Mouse (Mus musculus) embryonic facial prominence, embryonic 14.5 days (tissue): ENCODE results near the gene Ttc28. TPM values are rescaled to one million over a fixed set of nuclear protein-coding genes. Genes with fewer than 3 reads are reported as not detected.

ENCODE experiments used
- ATAC-seq: fragments of 200-750 bp; cut with Nextera tagmentation; 2 replicates; pipeline ENCODE4 v1.8.0; 2017; ENCODE audit warnings: low read depth, moderate number of reproducible peaks, moderate TSS enrichment
- DNase-seq: peaks from one replicate; pipeline ENCODE4 v3.0.0-alpha.2; 2015; ENCODE audit warnings: low spot score
- H3K27ac ChIP-seq: fragments of 300-500 bp; sonication (generic); replicated peaks from 2 replicates; pipeline ENCODE4 v1.5.1; 2014; ENCODE audit warnings: low read depth, mild to moderate bottlenecking, low read length, moderate library complexity
- H3K27me3 ChIP-seq: fragments of 300-500 bp; sonication (generic); replicated peaks from 2 replicates; pipeline ENCODE4 v1.6.1; 2014; ENCODE audit warnings: low read length; ENCODE audit not compliant: control insufficient read depth, insufficient read depth
- H3K36me3 ChIP-seq: fragments of 300-500 bp; sonication (generic); 2 replicates; pipeline ENCODE4 v1.6.1; 2014; ENCODE audit warnings: low read length, mixed read lengths; ENCODE audit not compliant: control insufficient read depth, insufficient read depth
- H3K4me1 ChIP-seq: fragments of 300-500 bp; sonication (generic); 2 replicates; pipeline ENCODE4 v1.6.1; 2014; ENCODE audit warnings: antibody characterized with exemption, low read length; ENCODE audit not compliant: control insufficient read depth, insufficient read depth
- H3K4me2 ChIP-seq: fragments of 300-500 bp; sonication (generic); 2 replicates; pipeline ENCODE4 v1.6.1; 2014; ENCODE audit warnings: low read depth, mild to moderate bottlenecking, low read length, moderate library complexity, mixed read lengths
- H3K4me3 ChIP-seq: fragments of 300-500 bp; sonication (generic); 2 replicates; pipeline ENCODE4 v1.5.1; 2014; ENCODE audit warnings: low read depth, mild to moderate bottlenecking, low read length
- H3K9ac ChIP-seq: fragments of 300-500 bp; sonication (generic); 2 replicates; pipeline ENCODE4 v1.6.1; 2014; ENCODE audit warnings: low read depth, mild to moderate bottlenecking, low read length, moderate library complexity, mixed read lengths
- H3K9me3 ChIP-seq: fragments of 300-500 bp; sonication (generic); 2 replicates; pipeline ENCODE4 v1.6.1; 2016; ENCODE audit warnings: low read length; ENCODE audit not compliant: control insufficient read depth
- WGBS: fragments of 180-500 bp; shearing (Covaris S2); extraction: QIAGEN DNeasy Blood & Tissue Kit; methylation state at CpG from one replicate; pipeline ENCODE4 v1.1.7; 2014; 5-methylcytosine and 5-hydroxymethylcytosine counted together
- polyA plus RNA-seq: library from polyadenylated mRNA; unstranded; fragments of >200 nt; fragmentation: Nextera tagmentation; extraction: Ambion mirVana; gene quantifications from 2 replicates; pipeline ENCODE4 v1.2.1, GENCODE M21; 2014

Ttc28 gene
- polyA plus RNA-seq, 1 experiment from 2014 or later, result 17.4 TPM

DNA sequence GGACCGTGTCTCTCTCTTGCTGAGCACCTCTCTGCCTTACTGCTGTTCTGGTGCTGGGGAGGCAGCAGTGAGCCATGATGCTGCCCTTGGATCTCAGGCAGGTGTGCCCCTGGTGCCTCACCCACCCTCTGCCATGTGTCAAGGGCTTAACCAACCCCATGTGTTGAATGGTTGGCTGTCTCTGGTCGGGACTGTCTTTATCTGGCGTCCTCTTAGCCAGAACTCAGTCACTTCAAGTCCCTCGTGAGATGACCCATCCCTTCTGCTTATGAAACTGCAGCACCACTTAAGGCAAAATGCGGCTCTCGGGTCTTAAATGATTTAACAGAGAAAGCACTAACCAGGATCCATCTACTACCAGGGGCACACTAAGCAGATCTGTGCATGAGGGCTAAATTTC is 283.3 kb downstream of the Ttc28 start:
- Histone ChIP-seq H3K27me3 (no peaks in the 10 kb centered on the region), H3K9ac (no peak overlapping the region), H3K36me3 (no peaks in the 10 kb centered on the region), H3K4me1 (peaks cover 19% of the 10 kb centered on the region), H3K4me2 (no peak overlapping the region), H3K27ac (no peak overlapping the region), H3K4me3 (no peak overlapping the region), H3K9me3 (no peaks in the 10 kb centered on the region)
- WGBS, result 56% methylated on average over 6 of the region's 6 CpGs
- no peak for ATAC-seq
- no peak for DNase-seq

DNA sequence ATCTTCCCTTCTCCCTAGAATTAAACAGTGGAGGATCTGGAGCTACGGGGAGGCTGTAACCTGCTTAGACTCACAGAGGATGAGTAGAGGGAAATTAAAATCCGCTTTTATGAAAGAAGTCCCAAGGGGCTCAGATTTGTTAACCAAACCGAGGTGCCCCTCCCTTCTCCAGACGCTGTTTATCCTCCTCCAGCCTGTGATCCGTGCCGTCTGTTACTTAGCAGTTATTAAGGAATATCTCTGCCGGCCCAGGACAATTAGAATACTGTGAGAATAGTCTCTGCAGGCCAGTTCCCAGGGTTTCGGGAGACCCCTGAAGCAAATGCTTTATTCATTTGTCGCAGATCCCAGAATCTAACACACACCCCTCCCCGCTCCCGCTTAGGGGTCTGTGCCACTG is 283.8 kb downstream of the Ttc28 start:
- peaks cover 19% of the 10 kb centered on the region for H3K4me1 ChIP-seq
- no peak overlapping the region for H3K4me3 ChIP-seq
- H3K4me2 ChIP-seq, result no peak overlapping the region
- H3K36me3 ChIP-seq, result no peaks in the 10 kb centered on the region
- no peak for ATAC-seq
- 36% methylated on average over 11 of the region's 11 CpGs for WGBS
- H3K9me3 ChIP-seq, result no peaks in the 10 kb centered on the region
- H3K9ac ChIP-seq, result no peak overlapping the region
- DNase-seq, result no peak
- H3K27me3 ChIP-seq, result no peaks in the 10 kb centered on the region
- H3K27ac ChIP-seq, result no peak overlapping the region

DNA sequence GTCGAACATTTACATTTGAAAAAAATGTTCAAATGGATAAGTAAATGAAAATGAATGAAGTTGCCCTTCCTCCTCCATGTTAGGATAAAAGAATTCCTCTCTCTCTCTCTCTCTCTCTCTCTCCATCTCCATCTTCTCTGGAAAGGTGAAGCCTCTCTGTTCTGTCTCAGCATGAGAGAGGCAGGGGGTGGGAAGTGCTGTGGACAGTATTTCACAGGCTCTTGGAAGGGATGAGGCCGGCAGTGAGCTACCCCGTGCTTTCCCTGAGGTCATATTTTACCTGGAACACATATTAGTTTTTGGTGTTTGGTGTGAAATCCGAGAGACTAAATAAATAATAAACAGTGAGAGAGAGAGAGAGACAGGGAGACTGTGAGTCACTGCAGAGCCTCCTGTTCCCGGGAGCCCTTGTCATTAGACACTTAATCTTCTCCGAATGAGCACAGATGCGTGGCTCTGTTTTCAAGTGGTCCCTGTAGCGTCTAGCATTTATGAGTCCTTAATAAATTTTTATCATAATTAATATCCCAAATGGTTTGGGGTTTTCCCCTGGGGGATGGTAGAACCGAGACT is 284.8 kb downstream of the Ttc28 start:
- Histone ChIP-seq H3K27me3 (no peaks in the 10 kb centered on the region), H3K4me3 (no peak overlapping the region), H3K9ac (no peak overlapping the region), H3K4me2 (no peak overlapping the region), H3K27ac (no peak overlapping the region), H3K36me3 (no peaks in the 10 kb centered on the region), H3K4me1 (peaks cover 19% of the 10 kb centered on the region), H3K9me3 (no peaks in the 10 kb centered on the region)
- 38% methylated on average over 9 of the region's 9 CpGs for WGBS
- DNase-seq (no peak), ATAC-seq (no peak)

DNA sequence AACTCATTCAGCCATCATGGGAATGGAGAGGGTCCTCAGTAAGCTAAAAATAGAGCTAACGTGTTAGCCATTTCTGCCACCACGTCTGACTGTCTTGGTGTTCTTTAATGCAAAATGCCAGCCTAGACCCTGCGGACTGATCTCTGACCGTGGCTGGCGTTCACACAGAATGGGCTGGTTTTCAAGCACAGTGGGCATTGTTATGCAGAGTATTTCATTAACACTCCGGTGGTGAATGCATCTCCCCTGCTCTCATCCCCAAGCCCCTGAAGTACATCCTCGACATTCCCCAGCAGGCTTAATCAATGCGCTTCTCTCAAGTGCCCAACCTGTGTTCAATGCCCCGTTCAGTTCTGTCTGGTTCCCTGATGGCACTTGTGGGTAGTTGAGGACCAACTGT is 290.8 kb downstream of the Ttc28 start:
- no peak overlapping the region for H3K9ac ChIP-seq
- H3K36me3 ChIP-seq, result no peaks in the 10 kb centered on the region
- H3K27me3 ChIP-seq, result no peaks in the 10 kb centered on the region
- no peak overlapping the region for H3K4me2 ChIP-seq
- H3K4me3 ChIP-seq, result no peak overlapping the region
- H3K4me1 ChIP-seq, result no peaks in the 10 kb centered on the region
- WGBS, result 60% methylated on average over 9 of the region's 9 CpGs
- DNase-seq (no peak), ATAC-seq (no peak)
- H3K27ac ChIP-seq, result no peak overlapping the region
- H3K9me3 ChIP-seq, result no peaks in the 10 kb centered on the region

DNA sequence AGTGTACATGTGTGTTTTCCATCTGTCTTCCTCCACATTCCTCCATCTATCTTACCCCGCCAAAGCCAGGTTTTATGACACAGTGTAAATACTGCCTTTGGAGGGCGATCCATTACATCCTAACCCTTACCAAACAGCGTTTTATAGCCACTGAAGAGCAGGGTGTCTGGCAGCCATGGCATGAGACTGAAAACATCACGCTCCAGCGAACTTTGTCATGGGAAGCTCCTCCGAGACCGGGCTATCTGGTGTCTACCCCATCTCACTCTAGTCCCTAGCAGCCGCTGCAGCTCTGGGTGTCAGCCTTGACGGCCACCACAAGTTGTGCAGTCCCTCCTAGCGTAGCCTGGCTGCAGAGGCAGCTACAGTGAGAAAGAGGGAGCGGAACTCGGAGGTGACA is 295.8 kb downstream of the Ttc28 start:
- Histone ChIP-seq H3K9ac (no peak overlapping the region), H3K36me3 (no peaks in the 10 kb centered on the region), H3K9me3 (no peaks in the 10 kb centered on the region), H3K27me3 (no peaks in the 10 kb centered on the region), H3K27ac (no peak overlapping the region), H3K4me2 (no peak overlapping the region), H3K4me1 (peaks cover 27% of the 10 kb centered on the region), H3K4me3 (no peak overlapping the region)
- ATAC-seq (no peak), DNase-seq (no peak)
- 61% methylated on average over 12 of the region's 12 CpGs for WGBS

DNA sequence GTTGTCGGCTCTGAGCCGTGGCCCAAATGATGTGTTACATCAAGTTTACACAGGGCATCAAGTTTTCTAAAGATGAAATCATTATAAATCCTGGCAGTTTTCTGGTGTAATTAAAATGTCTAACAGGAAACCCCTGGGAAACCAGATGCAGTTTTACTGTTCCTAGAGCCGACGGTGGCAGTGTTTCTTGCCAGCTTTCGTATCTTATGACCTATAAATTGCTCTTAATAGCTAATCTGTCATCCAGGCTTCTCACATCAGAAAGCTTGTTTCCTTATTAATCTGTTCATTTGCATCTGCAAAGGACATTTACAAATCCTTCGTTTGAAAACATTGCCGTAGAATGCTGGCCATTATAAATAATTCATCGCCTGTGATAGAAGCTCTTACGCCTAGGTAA is 296.2 kb downstream of the Ttc28 start:
- DNase-seq (no peak), ATAC-seq (no peak)
- Histone ChIP-seq H3K4me1 (peaks cover 29% of the 10 kb centered on the region), H3K4me3 (no peak overlapping the region), H3K36me3 (no peaks in the 10 kb centered on the region), H3K9ac (no peak overlapping the region), H3K27ac (no peak overlapping the region), H3K27me3 (no peaks in the 10 kb centered on the region), H3K9me3 (no peaks in the 10 kb centered on the region), H3K4me2 (no peak overlapping the region)
- WGBS, result 69% methylated on average over 9 of the region's 9 CpGs

DNA sequence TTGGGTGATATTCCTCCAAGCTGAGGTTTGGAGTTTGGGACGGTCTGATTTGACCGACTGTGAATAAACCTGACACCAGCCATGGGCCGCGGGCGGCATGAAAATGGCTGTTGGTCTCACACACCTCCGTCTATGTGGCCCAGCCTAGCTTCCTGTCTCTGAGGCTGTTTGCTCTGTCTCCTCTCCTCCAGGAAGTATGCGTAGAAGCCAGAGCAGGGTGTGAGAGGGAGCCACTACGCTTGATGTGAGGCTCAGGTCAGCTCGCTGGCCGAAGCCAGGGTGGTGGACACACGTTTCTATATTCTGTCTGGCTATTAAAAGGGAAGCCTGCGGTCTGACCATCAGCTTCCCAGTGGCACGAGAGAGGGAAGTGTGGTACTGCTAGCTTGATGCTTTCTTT is 296.8 kb downstream of the Ttc28 start:
- H3K27me3 ChIP-seq, result no peaks in the 10 kb centered on the region
- ATAC-seq (no peak), DNase-seq (no peak)
- H3K4me3 ChIP-seq, result no peak overlapping the region
- no peaks in the 10 kb centered on the region for H3K9me3 ChIP-seq
- no peak overlapping the region for H3K27ac ChIP-seq
- H3K4me1 ChIP-seq, result peaks cover 33% of the 10 kb centered on the region
- 86% methylated on average over 13 of the region's 13 CpGs for WGBS
- H3K36me3 ChIP-seq, result no peaks in the 10 kb centered on the region
- H3K4me2 ChIP-seq, result no peak overlapping the region
- no peak overlapping the region for H3K9ac ChIP-seq

DNA sequence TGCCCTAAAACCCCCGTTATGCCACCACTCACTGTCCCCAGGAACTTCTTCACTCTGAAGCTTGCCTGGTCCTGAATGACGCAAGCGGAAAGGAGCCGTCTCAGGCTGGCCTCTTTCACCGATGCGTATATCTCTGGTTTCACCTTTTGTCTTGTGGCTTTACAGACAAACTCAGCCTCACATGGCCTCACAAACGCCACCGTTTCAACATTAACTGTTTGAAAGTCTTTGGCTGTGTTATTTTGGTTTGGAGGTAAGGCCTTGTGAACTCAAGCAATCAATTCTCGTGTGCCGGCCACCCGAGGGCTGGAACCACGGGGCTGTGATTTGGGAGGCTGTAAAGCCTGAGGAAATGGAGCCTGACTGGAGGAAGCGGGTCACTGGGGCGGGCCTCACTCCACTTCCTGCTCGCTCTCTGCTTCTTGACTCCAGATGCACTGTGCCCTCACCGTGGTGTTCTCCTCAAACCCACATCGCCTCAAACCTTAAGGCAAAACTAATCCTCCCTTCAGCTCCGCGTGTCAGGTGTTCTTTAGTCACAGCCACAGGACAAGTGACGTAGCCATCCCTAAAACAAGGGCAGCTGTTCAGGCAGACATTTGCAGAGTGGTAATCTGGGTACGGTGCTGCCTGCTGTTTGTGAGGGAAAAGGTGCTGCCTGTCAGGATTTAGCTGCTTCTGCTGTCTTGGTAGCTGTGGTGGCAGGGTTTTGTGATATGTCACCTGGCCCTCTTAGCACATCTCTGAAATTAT is 298.9 kb downstream of the Ttc28 start:
- peak overlapping the region; percentile 11; the same call in 1 of the 2 replicates for H3K9ac ChIP-seq
- no peaks in the 10 kb centered on the region for H3K9me3 ChIP-seq
- H3K4me1 ChIP-seq, result peaks cover 33% of the 10 kb centered on the region
- H3K36me3 ChIP-seq, result 0 out of 2 replicates have a peak, but pooled peaks cover 7% of the 10 kb centered on the region
- peak overlapping the region; percentile 21; the same call in 1 of the 2 replicates for H3K4me2 ChIP-seq
- WGBS, result 39% methylated on average over 21 of the region's 21 CpGs
- no peaks in the 10 kb centered on the region for H3K27me3 ChIP-seq
- ATAC-seq (peak; percentile 64; the same call in 1 of the 2 replicates), DNase-seq (no peak)
- peak overlapping the region; percentile 58 for H3K27ac ChIP-seq
- H3K4me3 ChIP-seq, result no peak overlapping the region

DNA sequence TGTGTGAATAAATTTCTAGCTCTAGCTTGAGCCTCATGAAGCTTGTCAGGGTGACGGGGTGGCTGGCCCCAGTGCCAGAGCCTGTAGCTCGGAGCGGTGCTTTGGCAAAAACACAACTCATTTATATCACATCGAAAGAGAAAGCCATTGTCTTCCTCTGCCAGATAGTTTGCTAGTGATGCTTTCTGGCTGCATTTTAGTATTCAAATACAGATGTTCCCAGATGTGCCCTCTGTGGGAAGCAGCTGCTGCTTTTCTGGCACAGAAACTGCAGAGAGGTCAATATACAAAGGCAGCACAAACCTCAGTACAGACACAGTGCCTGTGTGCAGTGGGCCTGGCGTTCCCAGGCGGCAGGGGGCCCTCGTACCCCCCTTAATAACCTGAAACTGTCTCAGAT is 300.0 kb downstream of the Ttc28 start:
- Histone ChIP-seq H3K36me3 (0 out of 2 replicates have a peak, but pooled peaks cover 12% of the 10 kb centered on the region), H3K4me2 (no peak overlapping the region; the same call in 1 of the 2 replicates), H3K27me3 (no peaks in the 10 kb centered on the region), H3K9me3 (no peaks in the 10 kb centered on the region), H3K4me3 (no peak overlapping the region), H3K9ac (peak overlapping the region; percentile 20; the same call in 1 of the 2 replicates), H3K27ac (0 out of 2 replicates have a peak overlapping the region, but pooled peaks have one; percentile 28), H3K4me1 (peaks cover 33% of the 10 kb centered on the region)
- DNase-seq (no peak), ATAC-seq (no peak)
- WGBS, result 42% methylated on average over 7 of the region's 7 CpGs
